Mouse (Mus musculus) liver, postnatal 0 days (tissue): ENCODE measurements around the gene Asxl1.

ENCODE experiments used
- CTCF ChIP-seq: sonication (generic); IDR thresholded peaks from 2 replicates; pipeline ENCODE4 v1.5.1; 2016; ENCODE audit warnings: antibody characterized with exemption, low read depth
- EP300 ChIP-seq: IDR thresholded peaks from 2 replicates; pipeline ENCODE4 v1.6.1; 2016; ENCODE audit warnings: antibody characterized with exemption, low read depth, mild to moderate bottlenecking

DNA sequence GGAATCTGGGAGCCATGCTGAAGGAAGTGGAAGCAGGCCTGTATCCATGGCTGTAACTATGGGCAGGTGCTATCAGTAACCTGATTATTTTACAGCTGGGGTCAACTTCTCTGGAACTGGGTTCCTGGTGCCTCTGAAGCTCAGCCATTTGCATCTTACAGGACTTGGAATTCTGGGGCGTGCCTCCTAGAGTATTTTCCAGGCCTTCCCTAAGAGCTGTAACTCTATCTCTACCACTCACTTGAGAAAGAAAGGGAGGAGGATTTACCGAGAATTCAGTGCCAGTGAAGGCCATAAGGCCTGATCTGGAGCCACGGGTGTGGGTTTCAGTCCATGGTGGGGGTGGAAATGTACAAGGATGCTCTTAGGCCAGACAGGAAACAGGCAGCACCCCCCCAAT, 95.6 kb downstream of the Asxl1 start:
- TF ChIP-seq CTCF (no peak), EP300 (no peak)
